Mouse (Mus musculus) ES-E14 (cell line): ENCODE measurements at regions not wholly inside any gene's neighbourhood (a gene's known extent, or its start where the extent isn't known, plus 50 kb on each side); places are given as distances from the start of the nearest gene placed in this dataset.

ENCODE experiments used
- DNase-seq: peaks from one replicate; pipeline ENCODE4 v3.0.0-alpha.2; 2013; ENCODE audit warnings: low read depth, low spot score
- H3K27ac ChIP-seq: 2 replicates; pipeline ENCODE4 v1.5.1; 2012; ENCODE audit warnings: low read depth, mild to moderate bottlenecking, low read length, moderate library complexity, mixed read lengths; ENCODE audit not compliant: poor library complexity, insufficient read depth, severe bottlenecking
- H3K36me3 ChIP-seq: 2 replicates; pipeline ENCODE4 v1.6.1; 2012; ENCODE audit warnings: mild to moderate bottlenecking, low read length, moderate library complexity, mixed read lengths; ENCODE audit not compliant: control insufficient read depth, poor library complexity, insufficient read depth, severe bottlenecking
- H3K4me1 ChIP-seq, 2 experiments: fragments of 150-350 bp in 1 of 2; sonication (generic) in 1 of 2; 2 replicates each; pipeline ENCODE4 v1.6.1; 2012; ENCODE audit warnings: low read length in 2 of 2, mild to moderate bottlenecking in 1 of 2, mixed read lengths in 1 of 2; ENCODE audit not compliant: control insufficient read depth in 2 of 2, insufficient read depth in 2 of 2, poor library complexity in 1 of 2
- H3K4me3 ChIP-seq, 2 experiments: fragments of 150-350 bp in 1 of 2; sonication (generic) in 1 of 2; 2 replicates each; pipeline ENCODE4 v1.5.1; 2012; ENCODE audit warnings: low read length in 2 of 2, low read depth in 1 of 2, mild to moderate bottlenecking in 1 of 2, mixed read lengths in 1 of 2; ENCODE audit not compliant: insufficient read depth in 1 of 2, poor library complexity in 1 of 2, severe bottlenecking in 1 of 2
- H3K9ac ChIP-seq: 2 replicates; pipeline ENCODE4 v1.6.1; 2012; ENCODE audit warnings: low read depth, mild to moderate bottlenecking, low read length, mixed read lengths; ENCODE audit not compliant: poor library complexity, insufficient read depth, severe bottlenecking
- H3K9me3 ChIP-seq: fragments of 150-350 bp; sonication (generic); 2 replicates; pipeline ENCODE4 v1.6.1; 2012; ENCODE audit warnings: low read depth, mild to moderate bottlenecking, low read length; ENCODE audit not compliant: control insufficient read depth, insufficient read depth
- CHD2 ChIP-seq: IDR thresholded peaks from 2 replicates; pipeline ENCODE4 v1.6.1; 2014; ENCODE audit warnings: mild to moderate bottlenecking, low read depth, low read length, inconsistent platforms
- HCFC1 ChIP-seq: IDR thresholded peaks from 2 replicates; pipeline ENCODE4 v1.6.1; 2012; ENCODE audit warnings: low read length, inconsistent platforms, borderline replicate concordance; ENCODE audit not compliant: insufficient read depth
- MAFK ChIP-seq: IDR thresholded peaks from 2 replicates; pipeline ENCODE4 v1.6.1; 2014; ENCODE audit warnings: mild to moderate bottlenecking, low read depth, low read length, inconsistent platforms; ENCODE audit not compliant: insufficient read depth
- ZC3H11A ChIP-seq: IDR thresholded peaks from 2 replicates; pipeline ENCODE4 v1.6.1; 2012; ENCODE audit warnings: low read depth, mild to moderate bottlenecking, inconsistent platforms, low read length, borderline replicate concordance
- ZNF384 ChIP-seq: IDR thresholded peaks from 2 replicates; pipeline ENCODE4 v1.6.1; 2012; ENCODE audit warnings: low read depth, low read length, inconsistent platforms
- in situ Hi-C, 2 experiments: fragments of 600-800 bp; cut with MboI; formaldehyde crosslinking; loops; one replicate each; pipeline ENCODE4 v1.15.1; 2025; ENCODE audit warnings: low sequenced_read_pairs in 2 of 2, inconsistent platforms in 1 of 2; ENCODE audit not compliant: unreplicated experiment in 2 of 2

DNA sequence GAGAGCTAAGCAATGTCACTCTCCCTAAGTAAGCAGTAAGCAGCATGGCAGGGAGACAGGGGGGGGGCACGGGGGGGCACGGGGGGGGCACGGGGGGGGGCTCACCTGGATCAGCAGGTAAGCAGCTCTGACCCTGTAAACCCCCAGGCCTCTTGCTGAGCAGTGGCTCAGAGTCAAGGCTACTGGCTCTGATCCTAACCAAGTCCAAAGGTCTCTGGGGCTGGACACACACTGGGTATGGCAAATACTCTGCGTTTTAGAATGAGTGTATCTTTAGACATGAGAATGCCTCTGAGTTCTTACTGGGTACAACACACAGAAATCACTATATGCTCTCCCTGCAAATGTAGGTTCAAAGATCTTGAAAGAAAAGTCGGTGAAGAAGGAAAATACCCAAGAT lies 136.5 kb downstream of the Barhl2 start:
- in situ Hi-C loops: no loop called here
- peaks cover 0 to 1% of the 10 kb centered on the region in 2 experiments; a peak in 1 of 4 replicates for H3K4me1 ChIP-seq
- no peaks in the 10 kb centered on the region for H3K36me3 ChIP-seq
- no peak overlapping the region for H3K27ac ChIP-seq
- no peak overlapping the region for H3K9ac ChIP-seq
- no peaks in the 10 kb centered on the region for H3K9me3 ChIP-seq
- no peak for TF ChIP-seq ZC3H11A
- TF ChIP-seq HCFC1: no peak
- TF ChIP-seq MAFK: no peak
- TF ChIP-seq ZNF384: no peak
- TF ChIP-seq CHD2: no peak
- H3K4me3 ChIP-seq: no peak overlapping the region
- no peak for DNase-seq

DNA sequence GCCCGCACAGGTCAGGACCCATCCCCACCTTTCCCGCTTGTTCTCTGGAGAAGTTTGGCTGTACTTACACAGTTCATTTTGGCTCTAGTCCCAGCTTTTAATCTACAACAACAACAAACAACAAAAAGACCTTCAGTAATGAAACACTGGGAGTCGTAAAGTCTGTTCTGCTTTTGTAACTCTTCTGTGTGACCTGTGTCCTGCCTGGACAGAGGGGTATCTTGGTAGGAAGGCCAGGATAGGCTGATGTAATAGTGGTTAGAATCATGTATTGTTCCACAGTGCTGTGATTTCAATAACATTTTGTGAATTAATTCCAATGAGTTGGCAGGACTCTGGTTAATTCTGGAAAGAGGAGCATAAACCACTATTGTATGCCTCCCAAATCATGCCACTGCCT lies 136.9 kb downstream of the Barhl2 start:
- in situ Hi-C loops: no loop called here
- H3K9me3 ChIP-seq: no peaks in the 10 kb centered on the region
- H3K36me3 ChIP-seq: no peaks in the 10 kb centered on the region
- H3K9ac ChIP-seq: no peak overlapping the region
- peaks cover 0 to 1% of the 10 kb centered on the region in 2 experiments; a peak in 1 of 4 replicates for H3K4me1 ChIP-seq
- no peak overlapping the region for H3K27ac ChIP-seq
- no peak for DNase-seq
- H3K4me3 ChIP-seq: no peak overlapping the region
- TF ChIP-seq ZNF384 (no peak), CHD2 (no peak), ZC3H11A (no peak), MAFK (no peak), HCFC1 (no peak)

DNA sequence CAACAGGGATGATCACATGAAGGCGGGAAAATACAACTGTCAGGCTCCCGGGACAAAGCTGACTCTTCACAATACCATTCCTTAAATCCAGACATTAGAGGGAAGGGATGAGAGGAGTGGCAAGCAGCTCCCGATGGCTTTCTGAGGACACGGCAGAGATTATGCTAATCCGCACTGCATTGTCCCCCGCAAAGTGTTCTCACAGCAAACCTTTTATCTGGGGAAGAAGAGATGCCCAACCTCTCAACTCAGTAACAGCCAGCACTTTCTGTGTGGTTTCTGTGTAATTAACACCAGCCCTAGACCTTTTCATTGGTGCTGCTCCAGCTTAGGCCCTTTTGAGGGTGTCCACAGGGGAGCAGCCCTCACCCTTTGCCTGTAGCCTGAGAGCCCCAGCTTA lies 137.9 kb downstream of the Barhl2 start:
- no peak overlapping the region for H3K4me3 ChIP-seq
- in situ Hi-C loops: no loop called here
- H3K36me3 ChIP-seq: no peaks in the 10 kb centered on the region
- no peaks in the 10 kb centered on the region for H3K9me3 ChIP-seq
- H3K27ac ChIP-seq: no peak overlapping the region
- peaks cover 0 to 1% of the 10 kb centered on the region in 2 experiments; a peak in 1 of 4 replicates for H3K4me1 ChIP-seq
- no peak for TF ChIP-seq CHD2
- no peak for TF ChIP-seq ZC3H11A
- no peak for TF ChIP-seq MAFK
- TF ChIP-seq ZNF384: no peak
- no peak for TF ChIP-seq HCFC1
- H3K9ac ChIP-seq: no peak overlapping the region
- no peak for DNase-seq

DNA sequence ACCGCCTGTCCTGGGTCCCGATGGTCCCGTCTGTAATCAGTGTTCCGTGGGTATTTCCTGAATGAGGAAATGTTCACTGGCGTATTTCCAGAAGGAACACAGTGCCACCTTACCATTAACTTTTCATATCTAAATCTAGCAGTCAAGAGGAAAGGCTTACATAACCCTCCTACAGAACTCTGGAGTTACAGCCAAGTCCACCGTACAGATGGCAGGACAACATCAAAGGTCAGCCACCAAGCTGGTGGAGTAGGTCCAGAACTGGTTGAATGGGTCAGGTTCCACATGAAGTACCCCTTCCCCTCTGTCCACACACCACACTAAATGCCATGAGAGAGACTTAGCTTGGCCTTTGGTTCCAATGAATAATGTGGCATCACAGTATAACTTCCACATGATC lies 139.7 kb downstream of the Barhl2 start:
- Histone ChIP-seq H3K36me3 (no peaks in the 10 kb centered on the region), H3K27ac (no peak overlapping the region), H3K4me3 (no peak overlapping the region), H3K4me1 (peaks cover 0 to 1% of the 10 kb centered on the region in 2 experiments; a peak in 1 of 4 replicates), H3K9ac (no peak overlapping the region), H3K9me3 (no peaks in the 10 kb centered on the region)
- no peak for DNase-seq
- TF ChIP-seq ZC3H11A (no peak), MAFK (no peak), ZNF384 (no peak), HCFC1 (no peak), CHD2 (no peak)
- in situ Hi-C loops: no loop called here

DNA sequence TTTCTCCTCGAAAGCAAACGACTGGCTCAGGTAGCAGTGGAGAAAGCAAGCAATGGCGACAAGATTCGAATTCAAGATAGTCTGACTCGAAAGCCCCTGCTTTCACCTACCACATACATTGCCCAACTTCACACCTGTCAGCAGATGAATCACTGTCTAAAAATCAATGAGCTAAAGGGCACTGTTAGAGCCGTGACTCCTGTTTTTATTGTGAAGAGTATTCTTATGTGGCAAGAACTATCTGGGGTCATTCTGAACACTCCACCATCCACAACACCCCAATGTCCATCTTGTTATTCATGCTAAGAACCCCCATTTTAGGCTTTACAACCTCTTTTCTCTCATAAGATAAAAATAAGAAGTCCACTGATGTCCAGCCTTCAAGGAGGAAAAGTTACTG lies 144.1 kb downstream of the Barhl2 start:
- no peak for DNase-seq
- TF ChIP-seq HCFC1 (no peak), CHD2 (no peak), MAFK (no peak), ZNF384 (no peak), ZC3H11A (no peak)
- no peak overlapping the region for H3K27ac ChIP-seq

More for the DNA sequence above, 144.1 kb downstream of the Barhl2 start:
- Histone ChIP-seq H3K4me1 (no peaks in the 10 kb centered on the region), H3K9me3 (no peaks in the 10 kb centered on the region), H3K9ac (no peak overlapping the region), H3K36me3 (no peaks in the 10 kb centered on the region), H3K4me3 (no peak overlapping the region)
- in situ Hi-C loops: no loop called here
